Mouse (Mus musculus): ENCODE measurements around the gene Ubiad1. TPM values are rescaled to one million over a fixed set of nuclear protein-coding genes. Genes with fewer than 3 reads are reported as not detected.

Gene Ubiad1
- polyA plus RNA-seq, 1 experiment from 2014 or later: 15.9 TPM

GRCm38 (mm10) chr4:148405255-148405788 lies 39.2 kb downstream of the Ubiad1 start:
- Histone ChIP-seq H3K27me3 (ENCODE audit: control insufficient read depth, insufficient read depth, low read length) (peaks cover 16% of the 10 kb centered on the region; the same call in 1 of the 2 replicates), H3K9ac (replicated peaks; ENCODE audit: low read length) (no peak overlapping the region), H3K4me1 (ENCODE audit: control insufficient read depth, insufficient read depth, low read length) (peaks cover 28% of the 10 kb centered on the region), H3K36me3 (ENCODE audit: control insufficient read depth, insufficient read depth, low read length) (no peaks in the 10 kb centered on the region), H3K27ac (replicated peaks; ENCODE audit: low read depth, low read length) (no peak overlapping the region), H3K4me3 (replicated peaks; ENCODE audit: low read depth, low read length) (no peak overlapping the region), H3K4me2 (ENCODE audit: low read length) (no peak overlapping the region), H3K9me3 (ENCODE audit: control insufficient read depth, low read length) (no peaks in the 10 kb centered on the region)
- peak; percentile 46; the same call in 1 of the 2 replicates for ATAC-seq (ENCODE audit: low FRiP score, low TSS enrichment)
- peak; percentile 51 for DNase-seq
- WGBS: 7% methylated on average over 13 of the region's 13 CpGs

GRCm38 (mm10) chr4:148404748-148405147 lies 39.8 kb downstream of the Ubiad1 start:
- peak overlapping the region; percentile 11; the same call in 1 of the 2 replicates for H3K4me2 ChIP-seq (ENCODE audit: low read length)
- H3K27me3 ChIP-seq (ENCODE audit: control insufficient read depth, insufficient read depth, low read length): peaks cover 16% of the 10 kb centered on the region; the same call in 1 of the 2 replicates
- peaks cover 28% of the 10 kb centered on the region for H3K4me1 ChIP-seq (ENCODE audit: control insufficient read depth, insufficient read depth, low read length)
- no peak overlapping the region for H3K4me3 ChIP-seq (replicated peaks; ENCODE audit: low read depth, low read length)
- H3K36me3 ChIP-seq (ENCODE audit: control insufficient read depth, insufficient read depth, low read length): no peaks in the 10 kb centered on the region
- H3K27ac ChIP-seq (replicated peaks; ENCODE audit: low read depth, low read length): no peak overlapping the region
- 8% methylated on average over 11 of the region's 11 CpGs for WGBS
- no peak overlapping the region for H3K9ac ChIP-seq (replicated peaks; ENCODE audit: low read length)
- no peaks in the 10 kb centered on the region for H3K9me3 ChIP-seq (ENCODE audit: control insufficient read depth, low read length)
- peak; percentile 51 for DNase-seq
- ATAC-seq (ENCODE audit: low FRiP score, low TSS enrichment): no peak

- no peak overlapping the region for H3K4me3 ChIP-seq (replicated peaks; ENCODE audit: low read depth, low read length)
- H3K4me1 ChIP-seq (ENCODE audit: control insufficient read depth, insufficient read depth, low read length): peaks cover 28% of the 10 kb centered on the region
- no peaks in the 10 kb centered on the region for H3K9me3 ChIP-seq (ENCODE audit: control insufficient read depth, low read length)
- ATAC-seq (ENCODE audit: low FRiP score, low TSS enrichment) (no peak), DNase-seq (peak; percentile 34)
- no peak overlapping the region for H3K4me2 ChIP-seq (ENCODE audit: low read length)
- 20% methylated on average over 12 of the region's 12 CpGs for WGBS
- no peaks in the 10 kb centered on the region for H3K36me3 ChIP-seq (ENCODE audit: control insufficient read depth, insufficient read depth, low read length)
- peaks cover 16% of the 10 kb centered on the region; the same call in 1 of the 2 replicates for H3K27me3 ChIP-seq (ENCODE audit: control insufficient read depth, insufficient read depth, low read length)
- no peak overlapping the region for H3K9ac ChIP-seq (replicated peaks; ENCODE audit: low read length)
- no peak overlapping the region for H3K27ac ChIP-seq (replicated peaks; ENCODE audit: low read depth, low read length)
These were observed 41.2 kb downstream of the Ubiad1 start for GRCm38 (mm10) chr4:148403402-148403801.

- Histone ChIP-seq H3K4me1 (ENCODE audit: control insufficient read depth, insufficient read depth, low read length) (peaks cover 22% of the 10 kb centered on the region), H3K9me3 (ENCODE audit: control insufficient read depth, low read length) (no peaks in the 10 kb centered on the region), H3K27me3 (ENCODE audit: control insufficient read depth, insufficient read depth, low read length) (peaks cover 13% of the 10 kb centered on the region; the same call in 1 of the 2 replicates), H3K27ac (replicated peaks; ENCODE audit: low read depth, low read length) (no peak overlapping the region), H3K4me2 (ENCODE audit: low read length) (no peak overlapping the region), H3K4me3 (replicated peaks; ENCODE audit: low read depth, low read length) (no peak overlapping the region), H3K9ac (replicated peaks; ENCODE audit: low read length) (no peak overlapping the region), H3K36me3 (ENCODE audit: control insufficient read depth, insufficient read depth, low read length) (no peaks in the 10 kb centered on the region)
- 62% methylated on average over 9 of the region's 9 CpGs for WGBS
- ATAC-seq (ENCODE audit: low FRiP score, low TSS enrichment): no peak
- DNase-seq: no peak
These were observed 45.0 kb downstream of the Ubiad1 start for GRCm38 (mm10) chr4:148399437-148400094.

- no peak overlapping the region; the same call in 1 of the 2 replicates for H3K27ac ChIP-seq (replicated peaks; ENCODE audit: low read depth, low read length)
- H3K36me3 ChIP-seq (ENCODE audit: control insufficient read depth, insufficient read depth, low read length): no peaks in the 10 kb centered on the region
- H3K4me3 ChIP-seq (replicated peaks; ENCODE audit: low read depth, low read length): no peak overlapping the region
- H3K9ac ChIP-seq (replicated peaks; ENCODE audit: low read length): no peak overlapping the region
- peak; percentile 39 for DNase-seq
- H3K9me3 ChIP-seq (ENCODE audit: control insufficient read depth, low read length): no peaks in the 10 kb centered on the region
- WGBS: 64% methylated on average over 18 of the region's 18 CpGs
- peaks cover 9% of the 10 kb centered on the region; the same call in 1 of the 2 replicates for H3K4me1 ChIP-seq (ENCODE audit: control insufficient read depth, insufficient read depth, low read length)
- H3K27me3 ChIP-seq (ENCODE audit: control insufficient read depth, insufficient read depth, low read length): no peaks in the 10 kb centered on the region; the same call in 1 of the 2 replicates
- ATAC-seq (ENCODE audit: low FRiP score, low TSS enrichment): no peak
- no peak overlapping the region for H3K4me2 ChIP-seq (ENCODE audit: low read length)
These were observed 46.9 kb downstream of the Ubiad1 start for GRCm38 (mm10) chr4:148397531-148398287.

GRCm38 (mm10) chr4:148397113-148397512 lies 47.5 kb downstream of the Ubiad1 start:
- Histone ChIP-seq H3K36me3 (ENCODE audit: control insufficient read depth, insufficient read depth, low read length) (no peaks in the 10 kb centered on the region), H3K27me3 (ENCODE audit: control insufficient read depth, insufficient read depth, low read length) (no peaks in the 10 kb centered on the region; the same call in 1 of the 2 replicates), H3K9me3 (ENCODE audit: control insufficient read depth, low read length) (no peaks in the 10 kb centered on the region), H3K4me3 (replicated peaks; ENCODE audit: low read depth, low read length) (no peak overlapping the region), H3K27ac (replicated peaks; ENCODE audit: low read depth, low read length) (no peak overlapping the region), H3K4me2 (ENCODE audit: low read length) (no peak overlapping the region), H3K4me1 (ENCODE audit: control insufficient read depth, insufficient read depth, low read length) (peaks cover 13% of the 10 kb centered on the region; the same call in 1 of the 2 replicates), H3K9ac (replicated peaks; ENCODE audit: low read length) (no peak overlapping the region)
- ATAC-seq (ENCODE audit: low FRiP score, low TSS enrichment) (no peak), DNase-seq (no peak)
- WGBS: 89% methylated on average over 4 of the region's 4 CpGs

GRCm38 (mm10) chr4:148395875-148396274 lies 48.7 kb downstream of the Ubiad1 start:
- Histone ChIP-seq H3K4me2 (ENCODE audit: low read length) (no peak overlapping the region), H3K9me3 (ENCODE audit: control insufficient read depth, low read length) (no peaks in the 10 kb centered on the region), H3K27ac (replicated peaks; ENCODE audit: low read depth, low read length) (no peak overlapping the region), H3K36me3 (ENCODE audit: control insufficient read depth, insufficient read depth, low read length) (no peaks in the 10 kb centered on the region), H3K9ac (replicated peaks; ENCODE audit: low read length) (no peak overlapping the region), H3K4me3 (replicated peaks; ENCODE audit: low read depth, low read length) (no peak overlapping the region), H3K27me3 (ENCODE audit: control insufficient read depth, insufficient read depth, low read length) (no peaks in the 10 kb centered on the region), H3K4me1 (ENCODE audit: control insufficient read depth, insufficient read depth, low read length) (peaks cover 24% of the 10 kb centered on the region)
- DNase-seq (no peak), ATAC-seq (ENCODE audit: low FRiP score, low TSS enrichment) (no peak)
- 65% methylated on average over 6 of the region's 6 CpGs for WGBS

- DNase-seq (no peak), ATAC-seq (ENCODE audit: low FRiP score, low TSS enrichment) (no peak)
- Histone ChIP-seq H3K4me2 (ENCODE audit: low read length) (no peak overlapping the region), H3K9ac (replicated peaks; ENCODE audit: low read length) (no peak overlapping the region), H3K4me3 (replicated peaks; ENCODE audit: low read depth, low read length) (no peak overlapping the region), H3K9me3 (ENCODE audit: control insufficient read depth, low read length) (no peaks in the 10 kb centered on the region), H3K27ac (replicated peaks; ENCODE audit: low read depth, low read length) (no peak overlapping the region), H3K4me1 (ENCODE audit: control insufficient read depth, insufficient read depth, low read length) (peaks cover 24% of the 10 kb centered on the region), H3K27me3 (ENCODE audit: control insufficient read depth, insufficient read depth, low read length) (no peaks in the 10 kb centered on the region), H3K36me3 (ENCODE audit: control insufficient read depth, insufficient read depth, low read length) (no peaks in the 10 kb centered on the region)
- WGBS: 74% methylated on average over 7 of the region's 7 CpGs
These were observed 49.4 kb downstream of the Ubiad1 start for GRCm38 (mm10) chr4:148395198-148395597.
